Mouse (Mus musculus) lung, adult 10 weeks (tissue): Measurements from ENCODE around the gene Rab11fip4. TPM values are rescaled to one million over a fixed set of nuclear protein-coding genes. Genes with fewer than 3 reads are reported as not detected.

Experiments
- polyA plus RNA-seq: library from polyadenylated mRNA; stranded (reverse); fragments of 350-450 nt; fragmentation: Illumina TruSeq; extraction: RNeasy Lipid Tissue Mini Kit (QIAGEN cat#74804); gene quantifications from one replicate; pipeline ENCODE4 v1.2.3, GENCODE M21; 2014; ENCODE audit warnings: low read depth, low replicate concordance; ENCODE audit not compliant: insufficient read depth

Rab11fip4 gene
- 1.9 TPM for polyA plus RNA-seq

GRCm38 (mm10) chr11:79590664-79591590, at the start of gene Rab11fip4:
TSS of gene Rab11fip4 (plus strand) at chr11:79591212.

Other genes with a start within 250 kb of the Rab11fip4 start
- not detected for gene Omg, start 87.1 kb upstream of the Rab11fip4 start, polyA plus RNA-seq
- gene Evi2b, start 67.5 kb upstream of the Rab11fip4 start, polyA plus RNA-seq, result 11.4 TPM
- gene Evi2, start 60.6 kb upstream of the Rab11fip4 start, polyA plus RNA-seq, result 0.55 TPM
- gene Evi2a, start 60.6 kb upstream of the Rab11fip4 start, polyA plus RNA-seq, result 14.8 TPM